Mouse (Mus musculus) kidney, postnatal 0 days (tissue): ENCODE measurements at regions not wholly inside any gene's neighbourhood (a gene's known extent, or its start where the extent isn't known, plus 50 kb on each side); places are given as distances from the start of the nearest gene placed in this dataset.

Experiments
- ATAC-seq: fragments of 200-750 bp; cut with Nextera tagmentation; replicated peaks from 2 replicates; pipeline ENCODE4 v1.8.0; 2017; ENCODE audit warnings: low read depth, moderate number of reproducible peaks, moderate TSS enrichment, moderate library complexity; ENCODE audit not compliant: low FRiP score
- DNase-seq: peaks from one replicate; pipeline ENCODE4 v3.0.0-alpha.2; 2016; ENCODE audit warnings: low spot score
- H3K27ac ChIP-seq: fragments of 300-500 bp; sonication (generic); 2 replicates; pipeline ENCODE4 v1.5.1; 2014; ENCODE audit warnings: mild to moderate bottlenecking
- H3K27me3 ChIP-seq: fragments of 300-500 bp; sonication (generic); 2 replicates; pipeline ENCODE4 v1.6.1; 2014; ENCODE audit warnings: low read length, mixed read lengths; ENCODE audit not compliant: insufficient read depth
- H3K36me3 ChIP-seq: fragments of 300-500 bp; sonication (generic); 2 replicates; pipeline ENCODE4 v1.6.1; 2014; ENCODE audit warnings: low read length, mixed read lengths; ENCODE audit not compliant: insufficient read depth
- H3K4me1 ChIP-seq: fragments of 300-500 bp; sonication (generic); replicated peaks from 2 replicates; pipeline ENCODE4 v1.6.1; 2014; ENCODE audit warnings: antibody characterized with exemption, low read length, mixed read lengths; ENCODE audit not compliant: insufficient read depth
- H3K4me2 ChIP-seq: fragments of 300-500 bp; sonication (generic); 2 replicates; pipeline ENCODE4 v1.6.1; 2014; ENCODE audit warnings: mild to moderate bottlenecking, low read length, moderate library complexity, mixed read lengths
- H3K4me3 ChIP-seq: fragments of 300-500 bp; sonication (generic); replicated peaks from 2 replicates; pipeline ENCODE4 v1.5.1; 2014; ENCODE audit warnings: low read depth, low read length
- H3K9ac ChIP-seq: fragments of 300-500 bp; sonication (generic); 2 replicates; pipeline ENCODE4 v1.6.1; 2014; ENCODE audit warnings: low read depth, low read length
- H3K9me3 ChIP-seq: fragments of 300-500 bp; sonication (generic); replicated peaks from 2 replicates; pipeline ENCODE4 v1.6.1; 2016; ENCODE audit warnings: low read length, inconsistent platforms, mixed read lengths
- CTCF ChIP-seq: IDR thresholded peaks from 2 replicates; pipeline ENCODE4 v1.5.1; 2016; ENCODE audit warnings: antibody characterized with exemption, low read depth, mild to moderate bottlenecking, moderate library complexity
- WGBS: fragments of 180-500 bp; shearing (Covaris S2); extraction: QIAGEN DNeasy Blood & Tissue Kit; methylation state at CpG from one replicate; pipeline ENCODE4 v1.1.7; 2014; 5-methylcytosine and 5-hydroxymethylcytosine counted together

DNA sequence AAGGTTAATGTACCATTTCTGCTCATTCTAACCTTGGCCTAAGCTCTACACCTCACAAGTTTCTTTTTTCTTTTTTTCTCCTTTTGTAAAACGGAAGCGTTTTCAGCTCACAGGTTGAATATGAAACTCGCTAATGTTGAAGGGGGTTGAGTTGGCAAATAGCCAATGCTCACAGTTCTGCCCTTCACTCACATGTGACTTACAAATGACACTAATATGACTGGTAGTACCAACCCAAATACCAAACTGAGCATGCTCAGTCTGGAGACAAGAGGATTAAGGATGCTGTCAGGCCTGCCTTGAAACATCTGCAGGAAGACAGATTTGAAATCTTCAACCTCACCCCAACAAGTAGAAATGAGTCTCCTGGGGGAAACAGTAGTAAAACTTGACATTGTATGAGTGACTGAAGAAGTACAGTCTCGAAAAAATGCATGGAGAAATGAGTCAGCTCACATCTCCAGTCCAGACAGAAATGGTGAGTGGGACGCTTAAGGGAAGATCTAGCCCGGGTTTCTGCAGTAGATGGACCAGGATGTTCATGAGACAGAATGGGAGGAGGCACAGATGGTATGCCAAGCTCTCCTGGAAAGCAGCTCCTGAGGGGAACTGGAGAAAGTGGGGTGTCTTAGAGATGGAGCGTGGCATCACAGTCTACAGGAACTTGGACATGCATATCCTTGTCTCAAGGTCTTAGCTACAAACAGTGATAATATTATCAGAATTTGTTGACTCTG lies 120.9 kb upstream of the Parp11 start:
- Histone ChIP-seq H3K27ac (no peak overlapping the region), H3K9me3 (no peaks in the 10 kb centered on the region), H3K4me2 (no peak overlapping the region), H3K27me3 (no peaks in the 10 kb centered on the region), H3K36me3 (no peaks in the 10 kb centered on the region), H3K4me1 (peaks cover 4% of the 10 kb centered on the region; the same call in 1 of the 2 replicates), H3K4me3 (no peak overlapping the region), H3K9ac (no peak overlapping the region)
- DNase-seq: no peak
- no peak for ATAC-seq
- WGBS: 59% methylated on average over 7 of the region's 7 CpGs
- TF ChIP-seq CTCF: no peak

DNA sequence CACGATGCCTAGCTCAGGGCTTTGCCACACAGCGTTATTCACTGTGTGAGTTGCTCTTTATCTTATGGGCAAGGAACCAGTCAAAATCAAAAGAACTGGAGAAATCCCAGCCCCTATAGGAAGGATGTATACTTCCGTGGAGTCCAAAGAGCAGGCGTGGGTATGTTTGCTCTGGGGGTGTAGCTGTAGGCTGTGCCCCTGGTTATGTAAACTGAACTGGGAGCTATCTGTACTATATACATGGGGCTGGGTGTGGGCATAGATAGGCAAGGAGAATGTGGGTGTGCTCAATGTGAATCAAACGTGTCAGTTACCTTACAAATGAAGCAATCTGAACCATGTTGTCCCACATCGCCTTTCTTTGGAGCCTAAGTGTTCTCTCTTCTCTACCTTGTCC lies 120.3 kb upstream of the Parp11 start:
- no peak overlapping the region for H3K27ac ChIP-seq
- no peak for ATAC-seq
- no peak overlapping the region for H3K4me3 ChIP-seq
- no peaks in the 10 kb centered on the region for H3K9me3 ChIP-seq
- 81% methylated on average over 6 of the region's 6 CpGs for WGBS
- H3K36me3 ChIP-seq: no peaks in the 10 kb centered on the region
- peaks cover 4% of the 10 kb centered on the region; the same call in 1 of the 2 replicates for H3K4me1 ChIP-seq
- no peak overlapping the region for H3K4me2 ChIP-seq
- TF ChIP-seq CTCF: no peak
- no peak for DNase-seq
- no peaks in the 10 kb centered on the region for H3K27me3 ChIP-seq
- H3K9ac ChIP-seq: no peak overlapping the region

DNA sequence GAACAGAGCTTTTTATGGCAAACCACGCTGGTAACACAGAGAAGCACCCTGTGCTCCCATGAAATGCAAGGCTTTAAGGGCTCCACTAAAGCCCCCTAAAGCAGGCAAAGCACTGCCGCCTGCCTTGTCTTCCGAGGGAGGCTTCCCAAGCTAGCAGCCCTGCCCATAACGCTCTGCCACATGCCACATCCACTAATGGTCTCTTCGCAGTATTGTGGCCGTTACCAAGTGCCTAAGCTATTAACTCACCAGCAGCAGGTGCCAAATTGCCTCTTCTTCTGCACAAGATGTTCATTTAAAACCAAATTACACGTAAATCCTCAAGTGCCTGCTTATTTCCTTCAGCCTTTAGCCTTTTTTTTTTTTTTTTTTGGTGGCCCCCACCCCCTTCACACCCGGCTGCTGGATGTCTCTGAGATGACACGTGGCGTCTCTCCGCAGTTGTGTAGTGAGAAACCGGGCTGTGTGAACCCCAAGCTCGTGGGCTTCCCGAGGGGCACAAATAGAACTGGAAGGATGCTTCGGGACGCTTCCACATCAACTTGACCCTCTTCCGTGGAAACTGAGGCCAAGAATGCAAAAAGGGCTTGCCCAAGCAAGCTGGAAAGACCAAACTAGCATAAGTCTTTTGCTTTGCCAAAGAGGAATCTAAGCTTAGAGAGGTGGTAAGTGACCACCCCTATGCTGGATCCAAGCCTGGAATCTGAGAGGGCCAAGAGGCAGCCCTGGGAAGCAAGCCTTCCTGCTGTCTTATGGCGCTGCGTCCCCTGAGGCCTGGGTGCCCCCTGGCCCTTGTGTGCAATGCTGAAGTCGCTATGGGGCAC lies 117.2 kb upstream of the Parp11 start:
- Histone ChIP-seq H3K27me3 (no peaks in the 10 kb centered on the region), H3K36me3 (no peaks in the 10 kb centered on the region), H3K4me2 (peak overlapping the region; percentile 66), H3K4me3 (no peak overlapping the region), H3K4me1 (peaks cover 4% of the 10 kb centered on the region; the same call in 1 of the 2 replicates), H3K27ac (peak overlapping the region; percentile 26), H3K9me3 (no peaks in the 10 kb centered on the region), H3K9ac (no peak overlapping the region)
- 39% methylated on average over 20 of the region's 20 CpGs for WGBS
- DNase-seq (no peak), ATAC-seq (peak; percentile 9; the same call in 1 of the 2 replicates)
- no peak for TF ChIP-seq CTCF

DNA sequence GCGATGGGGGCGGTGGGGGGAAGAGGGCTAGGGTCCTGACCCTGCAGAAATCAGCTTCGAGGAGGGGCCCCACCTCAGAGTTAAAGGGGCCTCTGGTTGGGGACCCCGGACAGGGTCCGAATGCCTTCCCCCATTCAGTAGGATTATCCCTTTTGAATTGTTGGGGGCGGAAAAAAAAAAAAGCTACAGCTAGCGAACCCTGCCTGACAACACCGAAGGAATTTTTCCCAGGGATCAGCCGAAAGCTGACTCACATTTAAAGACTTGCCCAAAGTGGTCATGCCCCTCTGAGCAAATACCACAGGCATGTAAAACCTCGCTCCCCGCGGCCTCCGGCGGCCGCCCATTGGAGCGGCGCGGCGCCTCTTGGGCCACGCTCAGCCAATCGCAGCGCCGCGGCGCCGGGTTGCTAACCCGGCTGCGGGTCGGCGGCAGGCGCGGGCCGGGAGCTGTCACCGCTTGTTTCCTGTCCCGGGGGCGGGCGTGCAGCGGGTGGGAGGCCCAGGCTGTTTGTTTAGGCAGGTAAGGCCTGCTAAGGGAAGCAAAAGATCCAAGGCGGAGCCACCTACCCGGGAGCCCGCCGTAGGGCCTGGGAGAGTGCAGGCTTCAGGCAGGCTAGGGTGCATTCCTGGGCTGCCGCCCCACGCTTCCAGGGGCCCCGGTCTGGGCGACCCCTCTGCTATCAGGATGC lies 116.5 kb upstream of the Parp11 start:
- DNase-seq (peak; percentile 96), ATAC-seq (peak; percentile 94)
- Histone ChIP-seq H3K9me3 (no peaks in the 10 kb centered on the region), H3K27me3 (no peaks in the 10 kb centered on the region), H3K4me2 (peak overlapping the region; percentile 66), H3K9ac (peak overlapping the region; percentile 41; the same call in 1 of the 2 replicates), H3K4me1 (peaks cover 4% of the 10 kb centered on the region; the same call in 1 of the 2 replicates), H3K4me3 (peak overlapping the region; percentile 29), H3K36me3 (no peaks in the 10 kb centered on the region), H3K27ac (peak overlapping the region; percentile 69)
- WGBS: under 1% methylated on average over 45 of the region's 46 CpGs
- no peak for TF ChIP-seq CTCF

DNA sequence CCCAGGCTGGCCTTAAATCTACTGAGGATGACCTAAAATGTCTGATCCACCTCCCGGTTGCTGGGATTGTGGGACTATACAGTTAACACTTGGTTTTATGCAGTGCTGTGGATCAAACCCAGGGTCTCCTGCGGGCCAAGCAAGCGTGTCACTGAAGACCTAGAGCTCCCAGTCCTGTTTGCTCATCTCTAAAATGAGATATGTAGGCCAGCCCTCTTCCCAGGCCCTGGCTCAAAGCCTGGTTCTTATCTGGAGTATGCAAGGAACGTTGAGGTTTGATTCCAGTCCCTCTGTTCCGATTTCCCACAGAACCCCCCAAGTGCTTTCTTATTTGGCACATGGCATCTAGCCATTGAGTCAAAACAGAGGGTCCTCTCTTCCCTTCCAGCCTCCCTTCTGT lies 115.5 kb upstream of the Parp11 start:
- no peaks in the 10 kb centered on the region for H3K9me3 ChIP-seq
- H3K4me3 ChIP-seq: no peak overlapping the region
- DNase-seq (no peak), ATAC-seq (no peak)
- no peak overlapping the region for H3K9ac ChIP-seq
- peaks cover 11% of the 10 kb centered on the region; the same call in 1 of the 2 replicates for H3K4me1 ChIP-seq
- no peak overlapping the region for H3K4me2 ChIP-seq
- no peaks in the 10 kb centered on the region for H3K36me3 ChIP-seq
- 70% methylated on average over 5 of the region's 5 CpGs for WGBS
- no peaks in the 10 kb centered on the region for H3K27me3 ChIP-seq
- peak overlapping the region; percentile 69; the same call in 1 of the 2 replicates for H3K27ac ChIP-seq
- TF ChIP-seq CTCF: no peak

DNA sequence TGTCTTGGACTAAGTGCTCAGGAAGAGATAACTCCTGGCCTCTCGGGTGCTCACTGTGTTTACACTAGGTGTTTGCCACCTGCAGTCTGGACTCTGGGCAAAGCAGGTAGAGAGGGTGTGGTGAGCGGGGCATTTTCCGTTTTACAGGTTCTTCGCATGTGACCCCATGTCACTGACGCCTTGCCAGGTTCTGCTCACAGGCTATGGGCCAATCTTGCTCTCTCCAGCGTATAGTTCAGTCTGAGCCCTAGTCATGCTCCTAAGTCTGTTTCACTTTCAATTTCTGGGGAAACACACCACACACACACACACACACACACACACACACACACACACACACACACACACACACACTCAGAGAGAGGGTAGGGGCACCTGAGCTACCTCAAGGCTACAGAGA lies 112.4 kb upstream of the Parp11 start:
- Histone ChIP-seq H3K9me3 (no peaks in the 10 kb centered on the region), H3K27me3 (no peaks in the 10 kb centered on the region), H3K36me3 (no peaks in the 10 kb centered on the region), H3K4me1 (peaks cover 28% of the 10 kb centered on the region), H3K4me3 (no peak overlapping the region), H3K9ac (no peak overlapping the region), H3K27ac (no peak overlapping the region), H3K4me2 (no peak overlapping the region)
- TF ChIP-seq CTCF: no peak
- WGBS: 88% methylated on average over 6 of the region's 6 CpGs
- ATAC-seq (no peak), DNase-seq (no peak)
